Mouse (Mus musculus) cerebellum, postnatal 4 days (tissue): ENCODE data around the gene Pck1.
A peak's percentile ranks its signal among the peaks of the same experiment; 100 is the strongest.

Experiments used
- DNase-seq, 2 experiments: peaks; one replicate each; pipeline ENCODE4 v3.0.0; 2022; ENCODE audit warnings: low spot score in 2 of 2, mixed read lengths in 1 of 2

Gene Pck1

DNA sequence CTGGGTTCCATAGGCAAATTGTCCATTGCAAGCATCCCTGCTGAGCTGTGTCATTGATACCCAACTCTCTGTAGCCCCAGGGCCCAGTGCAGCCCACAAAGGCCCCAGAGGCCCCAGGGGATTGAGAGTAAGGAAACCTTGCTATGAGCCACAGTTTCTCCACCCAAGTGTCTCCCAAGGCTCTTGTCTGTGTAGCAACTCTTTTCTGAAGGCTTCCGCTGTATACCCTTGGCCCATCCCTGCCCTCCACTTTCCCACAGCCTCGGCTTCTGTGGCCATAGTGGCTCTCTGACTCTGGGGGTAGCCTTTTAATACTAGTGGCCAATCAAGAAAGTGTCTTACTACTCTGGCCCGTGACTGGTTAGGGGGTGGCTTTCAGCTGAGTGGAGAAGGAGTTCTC, 50.9 kb downstream of the Pck1 start:
- no peak for DNase-seq

DNA sequence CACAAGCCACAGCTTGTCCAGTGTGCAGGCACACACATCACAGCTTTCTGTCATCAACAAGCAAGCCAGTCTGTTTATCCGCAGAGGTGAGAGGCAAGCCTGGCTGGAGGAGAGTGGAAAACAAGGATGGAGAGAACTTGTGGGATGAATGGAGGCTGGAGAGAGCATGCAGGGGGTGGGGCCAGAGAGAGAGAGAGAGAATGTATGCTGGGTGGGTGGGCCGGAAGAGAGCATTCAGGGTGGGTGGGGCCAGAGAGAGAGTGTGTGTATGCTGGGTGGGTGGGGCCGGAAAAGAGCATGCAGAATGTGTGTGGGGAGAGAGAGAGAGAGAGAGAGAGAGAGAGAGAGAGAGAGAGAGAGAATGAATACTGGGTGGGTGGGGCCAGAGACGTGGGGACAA, 51.8 kb downstream of the Pck1 start:
- DNase-seq: peak in 1 of 2 experiments; percentile 6

- peak in 1 of 2 experiments; percentile 15 for DNase-seq
Observed at GRCm38 (mm10) chr2:173205563-173206099, 52.8 kb downstream of the Pck1 start.

GRCm38 (mm10) chr2:173207051-173207450, 54.2 kb downstream of the Pck1 start:
- no peak for DNase-seq
